In genomic region chr8:10979196-10979794, GRCm38 (mm10) we compare ENCODE assay signal across 10 mouse cellular contexts. TPM values are rescaled to one million over a fixed set of nuclear protein-coding genes. Genes with fewer than 3 reads are reported as not detected.
A peak's percentile ranks its signal among the peaks of the same experiment; 100 is the strongest.
DNase-seq lines count a peak whose midpoint lies in the region; ATAC-seq and TF ChIP-seq lines count a peak whose summit lies in the region.
"Had no signal": no experiment of that assay in that cellular context is flagged by ENCODE, and none has a peak within 500 bp of the region (broad histone marks: within the 10 kb centered on the region; RNA-seq: fewer than 3 reads in every experiment).

No protein-coding gene starts in this region.

- no peak for TF ChIP-seq CTCF in bone marrow, adult 2 months (IDR thresholded peaks at IDR 0.05; ENCODE audit: control insufficient read depth, insufficient read depth, low read length)
- no peak for TF ChIP-seq CTCF in midbrain, postnatal 0 days (IDR thresholded peaks at IDR 0.05)

- ATAC-seq in intestine, embryonic 14.5 days (replicated peaks; ENCODE audit: low FRiP score, low TSS enrichment, low read depth) = no peak
- ATAC-seq in intestine, embryonic 15.5 days = no peak
- 0 out of 2 replicates have a peak, but pooled peaks have one; percentile 20 for ATAC-seq in hindbrain, embryonic 12.5 days (ENCODE audit: low FRiP score)
- peak; percentile 55; the same call in 1 of the 2 replicates for ATAC-seq in midbrain, postnatal 0 days (ENCODE audit: low FRiP score)
- ATAC-seq: Patski had no signal

- H3K9ac ChIP-seq in intestine, embryonic 14.5 days (ENCODE audit: low read length) = no peak overlapping the region
- H3K9ac ChIP-seq in intestine, embryonic 15.5 days = no peak overlapping the region
- H3K9ac ChIP-seq in hindbrain, embryonic 12.5 days = no peak overlapping the region
- no peak overlapping the region for H3K9ac ChIP-seq in midbrain, postnatal 0 days (replicated peaks; ENCODE audit: low read length, poor library complexity, severe bottlenecking)

- intact Hi-C loops in gastrocnemius, postnatal 36 days (cut with DNase I) = no loop called here

- peaks cover 51% of the 10 kb centered on the region for H3K4me1 ChIP-seq in intestine, embryonic 14.5 days (replicated peaks; ENCODE audit: control insufficient read depth, insufficient read depth, low read length)
- peaks cover 40% of the 10 kb centered on the region for H3K4me1 ChIP-seq in intestine, embryonic 15.5 days (replicated peaks)
- peaks cover 4% of the 10 kb centered on the region for H3K4me1 ChIP-seq in bone marrow, adult 2 months (ENCODE audit: control insufficient read depth, insufficient read depth, low read length)
- peaks cover 40% of the 10 kb centered on the region for H3K4me1 ChIP-seq in hindbrain, embryonic 12.5 days
- peaks cover 10% of the 10 kb centered on the region; the same call in 1 of the 2 replicates for H3K4me1 ChIP-seq in midbrain, postnatal 0 days (ENCODE audit: insufficient read depth, low read length)

- H3K4me2 ChIP-seq in intestine, embryonic 14.5 days (ENCODE audit: low read length) = no peak overlapping the region
- no peak overlapping the region for H3K4me2 ChIP-seq in intestine, embryonic 15.5 days (replicated peaks)
- H3K4me2 ChIP-seq in hindbrain, embryonic 12.5 days (replicated peaks) = no peak overlapping the region
- H3K4me2 ChIP-seq in midbrain, postnatal 0 days (ENCODE audit: low read depth, low read length, poor library complexity, severe bottlenecking) = no peak overlapping the region

- WGBS in intestine, embryonic 14.5 days = 67% methylated on average over 11 of the region's 11 CpGs
- 66% methylated on average over 11 of the region's 11 CpGs for WGBS in intestine, embryonic 15.5 days
- 71% methylated on average over 11 of the region's 11 CpGs for WGBS in bone marrow, adult 2 months
- 50% methylated on average over 11 of the region's 11 CpGs for whole genome bisulfite sequencing in hindbrain, embryonic 12.5 days
- 36% methylated on average over 11 of the region's 11 CpGs for WGBS in midbrain, postnatal 0 days

- peak overlapping the region; percentile 97 for H3K27ac ChIP-seq in intestine, embryonic 14.5 days (ENCODE audit: low read depth)
- no peak overlapping the region for H3K27ac ChIP-seq in intestine, embryonic 15.5 days
- peak overlapping the region; percentile 10; the same call in 1 of the 2 replicates for H3K27ac ChIP-seq in bone marrow, adult 2 months (ENCODE audit: control insufficient read depth, insufficient read depth, low read depth, low read length, poor library complexity)
- 0 out of 2 replicates have a peak overlapping the region, but pooled peaks have one; percentile 35 for H3K27ac ChIP-seq in hindbrain, embryonic 12.5 days
- H3K27ac ChIP-seq in midbrain, postnatal 0 days (ENCODE audit: low read depth, low read length) = no peak overlapping the region

- no peak for DNase-seq in intestine, embryonic 14.5 days (ENCODE audit: low spot score)
- peak; percentile 49 for DNase-seq in midbrain, postnatal 0 days (ENCODE audit: low spot score)
- no peak for DNase-seq in gastrocnemius, postnatal 36 days
- DNase-seq in adipocyte (ENCODE audit: low spot score) = no peak
- DNase-seq in adrenal gland, adult 2 months = no peak

- no peak overlapping the region for H3K4me3 ChIP-seq in intestine, embryonic 14.5 days (ENCODE audit: low read depth, low read length)
- H3K4me3 ChIP-seq in intestine, embryonic 15.5 days (replicated peaks) = no peak overlapping the region
- no peak overlapping the region for H3K4me3 ChIP-seq in bone marrow, adult 2 months (replicated peaks; ENCODE audit: control insufficient read depth, low read depth, low read length)
- no peak overlapping the region for H3K4me3 ChIP-seq in hindbrain, embryonic 12.5 days
- H3K4me3 ChIP-seq in midbrain, postnatal 0 days (ENCODE audit: low read depth, low read length) = no peak overlapping the region
- H3K4me3 ChIP-seq: erythroblast, embryonic 14.5 days had no signal

- peaks cover 4% of the 10 kb centered on the region for H3K36me3 ChIP-seq in intestine, embryonic 14.5 days (ENCODE audit: control insufficient read depth, insufficient read depth, low read length)
- H3K36me3 ChIP-seq in intestine, embryonic 15.5 days = no peaks in the 10 kb centered on the region
- no peaks in the 10 kb centered on the region for H3K36me3 ChIP-seq in hindbrain, embryonic 12.5 days
- no peaks in the 10 kb centered on the region for H3K36me3 ChIP-seq in midbrain, postnatal 0 days (ENCODE audit: insufficient read depth, low read length)

- H3K27me3 ChIP-seq in intestine, embryonic 14.5 days (replicated peaks; ENCODE audit: control insufficient read depth, insufficient read depth, low read length) = no peaks in the 10 kb centered on the region
- H3K27me3 ChIP-seq in intestine, embryonic 15.5 days (replicated peaks) = no peaks in the 10 kb centered on the region
- H3K27me3 ChIP-seq in hindbrain, embryonic 12.5 days = 0 out of 2 replicates have a peak, but pooled peaks cover 4% of the 10 kb centered on the region
- no peaks in the 10 kb centered on the region for H3K27me3 ChIP-seq in midbrain, postnatal 0 days (ENCODE audit: insufficient read depth, low read length)
- H3K27me3 ChIP-seq: Patski had no signal

- TF ChIP-seq POLR2A in bone marrow, adult 2 months (IDR thresholded peaks at IDR 0.05; ENCODE audit: borderline replicate concordance, control insufficient read depth, low read depth, low read length) = no peak

- H3K9me3 ChIP-seq in intestine, embryonic 14.5 days (ENCODE audit: control insufficient read depth, low read length) = no peaks in the 10 kb centered on the region
- H3K9me3 ChIP-seq in intestine, embryonic 15.5 days = no peaks in the 10 kb centered on the region
- no peaks in the 10 kb centered on the region for H3K9me3 ChIP-seq in hindbrain, embryonic 12.5 days (replicated peaks)
- H3K9me3 ChIP-seq in midbrain, postnatal 0 days (ENCODE audit: low read length) = no peaks in the 10 kb centered on the region

RNA-seq across cellular contexts. Expression of gene Irs2, which starts 29.0 kb away (rescaled TPM):
- 4.5 and 5.5 TPM in 2 replicates for polyA plus RNA-seq in intestine, embryonic 14.5 days (2014; fragmentation: Nextera tagmentation; extraction: Ambion mirVana)
- 6.1 and 7.2 TPM in 2 replicates for polyA plus RNA-seq in intestine, embryonic 15.5 days (2015; fragmentation: Nextera tagmentation; extraction: Ambion mirVana)
- polyA plus RNA-seq in bone marrow, adult 2 months (2011; ENCODE audit: insufficient read depth, insufficient read length, low replicate concordance, missing spikeins) = 4.1 and 10.5 TPM in 2 replicates
- polyA plus RNA-seq in hindbrain, embryonic 12.5 days (2016; fragmentation: Nextera tagmentation; extraction: Ambion mirVana) = 9.8 and 10.4 TPM in 2 replicates
- 37.3 and 40.4 TPM in 2 replicates for total RNA-seq in midbrain, postnatal 0 days (2014; rRNA removed)
- polyA plus RNA-seq in midbrain, postnatal 0 days (2015; fragmentation: Nextera tagmentation; extraction: Ambion mirVana) = 4.8 and 5.6 TPM in 2 replicates
- total RNA-seq in gastrocnemius, postnatal 36 days (2021) = 10 to 100 TPM; 17.9 to 18.9 TPM
- total RNA-seq in adrenal gland, adult 2 months (2021) = 10 to 100 TPM; 29.8 to 37.6 TPM
- 17.7 and 19.6 TPM in 2 replicates for polyA plus RNA-seq in adrenal gland, adult 2 months (2012; rRNA removed)

Comparison
In these comparisons a context has a peak if more than half of its experiments do, and no peak if none do; other contexts are left out.
1. H3K27ac ChIP-seq: peak in intestine, embryonic 14.5 days (single experiment), bone marrow, adult 2 months (single experiment) and hindbrain, embryonic 12.5 days (single experiment); none in intestine, embryonic 15.5 days (single experiment) and midbrain, postnatal 0 days (single experiment).
2. ATAC-seq: peak in hindbrain, embryonic 12.5 days (single experiment) and midbrain, postnatal 0 days (single experiment); none in intestine, embryonic 14.5 days (single experiment) and intestine, embryonic 15.5 days (single experiment).